16 mouse cellular contexts compared by ENCODE assay signal in the genomic region with DNA sequence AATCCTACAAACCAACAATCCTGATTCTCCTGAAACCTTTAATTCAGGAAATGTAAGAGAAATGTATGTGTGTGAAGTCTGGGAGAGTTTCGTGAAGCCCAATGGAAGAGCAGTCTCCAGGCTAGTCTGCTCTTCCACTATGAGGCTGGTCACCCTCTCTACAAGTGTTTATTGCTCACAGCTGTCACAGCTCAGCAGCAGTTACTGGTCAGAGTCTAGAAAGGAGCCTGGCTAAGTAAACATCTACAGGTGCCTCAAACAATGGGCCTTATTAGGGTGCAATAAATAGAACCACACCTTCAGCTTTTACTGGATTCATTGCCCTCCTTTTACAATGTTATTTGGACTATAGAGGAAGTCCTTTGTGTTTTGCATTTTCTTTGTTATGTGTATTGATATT.
"Had no signal": no experiment of that assay in that cellular context is flagged by ENCODE, and none has a peak within 500 bp of the region (broad histone marks: within the 10 kb centered on the region; RNA-seq: fewer than 3 reads in every experiment).

No protein-coding gene starts in this region.

- H3K4me1 ChIP-seq: lung, embryonic 15.5 days had no signal

- DNase-seq: kidney, adult 8-10 months; kidney, postnatal 36 days; left cerebral cortex, postnatal 4 days; liver, embryonic 13.5 days; liver, postnatal 0 days; lung, postnatal 14 days; spleen, adult 18-20 months; thymus, adult 18-20 months; thymus, postnatal 14 days had no signal

- H3K27ac ChIP-seq: limb, embryonic 15.5 days; liver, embryonic 13.5 days; lung, embryonic 15.5 days; macrophage; midbrain, embryonic 15.5 days had no signal

- H3K27me3 ChIP-seq: limb, embryonic 15.5 days; liver, embryonic 13.5 days; lung, embryonic 15.5 days; megakaryocyte, embryonic 14.5 days; midbrain, embryonic 15.5 days had no signal

- H3K4me3 ChIP-seq: limb, embryonic 15.5 days; liver, embryonic 13.5 days; lung, embryonic 15.5 days; megakaryocyte, embryonic 14.5 days; midbrain, embryonic 15.5 days had no signal

- H3K4me2 ChIP-seq: limb, embryonic 15.5 days; liver, embryonic 13.5 days; lung, embryonic 15.5 days; midbrain, embryonic 11.5 days; midbrain, embryonic 15.5 days had no signal

- H3K36me3 ChIP-seq: limb, embryonic 15.5 days; lung, embryonic 15.5 days; midbrain, embryonic 15.5 days had no signal

- ATAC-seq: inflammation-experienced regulatory T-cells, adult 6 months; liver, postnatal 0 days; midbrain, embryonic 15.5 days had no signal

- H3K9ac ChIP-seq: limb, embryonic 15.5 days; liver, embryonic 13.5 days; liver, postnatal 0 days; lung, embryonic 15.5 days; midbrain, embryonic 15.5 days had no signal

- H3K9me3 ChIP-seq: limb, embryonic 15.5 days; liver, embryonic 13.5 days; lung, embryonic 15.5 days; megakaryocyte, embryonic 14.5 days; midbrain, embryonic 15.5 days had no signal
